Mouse (Mus musculus) brain, embryonic 14.5 days (tissue): ENCODE measurements around the gene Plekhj1.

Experiments used
- CTCF ChIP-seq: fragments of 200-500 bp; IDR thresholded peaks from 2 replicates; pipeline ENCODE4 v1.5.1; 2012; ENCODE audit warnings: inconsistent platforms, mild to moderate bottlenecking, moderate library complexity, borderline replicate concordance; ENCODE audit not compliant: insufficient read depth, insufficient read length; ENCODE audit errors: extremely low read depth
- POLR2A ChIP-seq: fragments of 200-500 bp; IDR thresholded peaks from 2 replicates; pipeline ENCODE4 v1.6.1; 2012; ENCODE audit warnings: mild to moderate bottlenecking, inconsistent platforms, borderline replicate concordance; ENCODE audit not compliant: poor library complexity, insufficient read depth, insufficient read length, severe bottlenecking; ENCODE audit errors: extremely low read depth

DNA sequence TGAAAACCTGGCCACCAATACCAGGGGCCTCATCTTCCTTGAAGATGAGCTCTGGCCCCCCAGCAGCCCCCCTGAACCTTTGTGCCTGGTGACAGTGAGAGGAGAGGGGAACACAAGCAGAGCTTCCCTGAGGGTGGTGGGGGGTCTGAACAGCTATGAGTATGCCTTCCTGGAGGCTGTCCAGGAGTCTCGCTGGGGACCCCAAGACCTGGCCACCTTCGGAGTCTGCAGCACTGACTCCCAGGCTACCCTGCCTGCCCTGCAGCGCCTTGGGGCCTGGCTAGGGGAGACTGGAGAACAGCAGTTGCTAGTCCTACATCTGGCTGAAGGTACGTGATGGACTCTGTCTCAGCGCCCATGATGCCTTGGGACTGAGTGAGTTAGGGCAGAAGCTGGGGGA, 6.9 kb upstream of the Plekhj1 start:
- TF ChIP-seq CTCF (no peak), POLR2A (no peak)
